Mouse (Mus musculus): ENCODE data around the gene Rfc1.
"Not testable (repeated sequence)": the region's sequence is repeated elsewhere in the genome, so short reads cannot be mapped to it uniquely, and the experiment has no call there.

Rfc1 gene

DNA sequence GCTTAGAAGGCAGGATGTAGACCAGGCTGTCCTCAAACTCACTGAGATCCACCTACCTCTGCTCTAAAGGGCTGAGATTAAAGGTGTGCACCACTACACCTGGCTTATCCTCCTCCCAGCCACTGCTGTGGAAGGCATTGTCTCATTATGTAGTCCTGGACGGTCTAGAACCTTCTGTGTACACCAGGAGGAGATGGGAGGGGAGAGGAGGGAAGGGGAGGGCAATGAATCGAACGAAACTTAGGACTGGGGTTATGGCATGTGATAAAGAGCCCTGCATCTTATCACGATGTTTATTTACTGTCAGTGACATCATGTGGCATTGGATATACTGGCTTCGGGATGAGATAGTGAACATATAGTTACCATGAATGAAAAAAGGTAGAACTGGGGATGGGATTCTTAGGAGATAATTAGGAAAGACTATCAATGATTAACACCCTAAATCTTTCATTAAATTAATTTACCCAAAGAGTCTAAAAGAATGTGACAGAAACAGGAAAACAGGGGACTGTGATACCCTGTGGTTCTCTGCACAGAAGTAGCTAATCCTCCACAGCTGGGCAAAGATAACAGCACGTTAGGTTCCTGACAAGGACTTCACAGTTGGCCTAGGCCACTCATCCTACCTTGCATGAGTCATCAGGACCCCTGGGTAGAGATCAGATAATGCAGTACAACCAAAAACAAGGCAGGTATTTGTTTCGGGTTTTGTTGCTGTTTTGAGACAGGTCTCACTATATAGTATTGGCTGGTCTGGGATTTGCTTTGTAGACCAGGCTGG lies 37.1 kb downstream of the Rfc1 start:
- DNase-seq: no peak

DNA sequence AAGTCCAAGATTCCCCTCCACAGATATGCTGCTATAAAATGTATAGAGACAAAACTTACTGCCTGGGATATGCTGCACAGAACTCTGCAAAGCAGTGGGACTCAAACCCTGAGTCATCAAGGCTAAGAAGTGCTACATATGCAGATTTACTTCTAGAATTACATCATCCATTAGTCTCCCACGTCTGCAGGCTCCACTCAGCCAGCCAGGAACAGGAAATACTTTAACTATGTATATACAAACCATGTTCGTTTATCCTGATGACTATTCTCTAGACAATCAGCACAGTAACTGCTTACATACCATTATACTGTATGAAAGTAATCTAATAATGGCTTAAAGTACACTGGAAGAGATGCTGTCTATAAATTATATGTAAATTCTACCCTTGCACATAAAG lies 41.2 kb downstream of the Rfc1 start:
- DNase-seq: no peak

DNA sequence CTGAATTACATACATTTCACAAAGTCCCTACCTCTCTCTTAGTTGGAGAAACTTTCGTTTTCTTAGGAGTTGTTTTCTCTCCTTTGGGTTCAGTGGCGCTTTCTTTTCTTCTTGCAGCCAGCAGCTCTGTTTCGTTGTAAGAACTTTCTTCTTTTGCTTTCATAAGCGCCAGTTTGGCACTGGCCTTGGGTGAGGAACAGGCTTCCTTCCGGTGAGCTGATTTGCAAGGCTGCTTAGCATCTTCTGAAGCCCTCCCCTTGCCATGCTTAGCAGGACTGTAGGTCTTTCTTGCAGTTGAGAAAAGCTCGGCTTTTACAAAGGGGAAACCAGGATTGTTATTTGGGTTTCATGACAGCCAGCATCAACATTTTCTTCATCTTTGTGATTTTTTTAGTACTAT lies 41.8 kb downstream of the Rfc1 start:
- DNase-seq: no peak

DNA sequence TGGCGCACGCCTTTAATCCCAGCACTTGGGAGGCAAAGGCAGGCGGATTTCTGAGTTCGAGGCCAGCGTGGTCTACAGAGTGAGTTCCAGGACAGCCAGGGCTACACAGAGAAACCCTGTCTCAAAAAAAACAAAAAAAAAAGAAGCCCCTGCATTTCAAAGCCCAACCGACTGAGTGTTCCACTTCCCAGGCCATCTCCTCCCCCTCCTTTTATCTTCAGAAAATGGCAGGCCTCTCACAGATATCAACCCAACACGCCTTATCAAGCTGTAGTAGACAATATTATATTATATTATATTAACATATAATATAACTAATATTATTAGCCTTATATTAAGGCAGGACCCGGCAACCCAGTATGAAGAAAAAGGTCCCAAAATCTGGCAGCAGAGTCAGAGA lies 46.5 kb downstream of the Rfc1 start:
- DNase-seq: not testable (repeated sequence)

DNA sequence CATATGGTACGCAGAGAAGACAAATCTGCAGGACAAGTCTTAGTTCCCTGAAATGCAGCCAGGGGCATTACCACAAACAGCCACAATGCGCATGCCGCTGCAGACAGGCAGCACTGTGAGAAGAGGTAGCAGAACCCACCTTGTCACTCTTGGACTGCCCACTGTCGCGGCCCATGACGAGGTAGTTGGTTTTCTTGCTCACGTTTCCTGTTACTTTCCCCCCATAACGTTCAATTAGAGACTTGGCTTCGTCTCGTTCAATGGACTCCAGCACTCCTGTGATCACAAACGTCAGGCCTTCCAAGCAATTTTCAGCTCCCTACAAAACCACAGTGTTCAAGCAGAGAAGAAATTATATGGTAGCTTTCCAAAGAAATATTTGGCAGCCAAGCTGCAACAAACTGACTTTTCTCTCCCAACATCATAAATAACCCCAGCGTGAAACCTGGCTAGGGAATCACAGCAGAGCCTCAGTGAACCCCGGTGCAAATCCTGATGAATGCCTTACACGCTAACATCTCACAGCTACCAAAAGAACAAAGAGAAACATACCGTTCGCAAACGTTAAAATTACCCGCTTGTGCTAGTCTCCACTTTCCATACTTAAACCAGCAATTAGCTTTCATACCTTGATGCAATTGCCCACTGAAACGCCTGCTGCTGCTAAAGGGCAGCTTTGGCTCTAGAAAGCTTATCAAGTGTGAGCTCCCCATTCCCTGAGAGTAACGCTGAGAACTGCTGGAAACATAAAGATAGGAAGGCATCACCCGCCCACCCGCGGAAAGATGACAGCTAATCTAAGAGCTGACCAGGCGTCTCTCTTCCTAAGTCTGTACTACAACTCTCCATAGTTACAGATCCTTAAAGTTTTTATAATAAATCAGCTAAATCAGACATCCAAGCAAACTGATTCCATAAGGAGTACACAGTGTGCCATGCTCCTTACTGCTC lies 47.4 kb downstream of the Rfc1 start:
- DNase-seq: no peak

DNA sequence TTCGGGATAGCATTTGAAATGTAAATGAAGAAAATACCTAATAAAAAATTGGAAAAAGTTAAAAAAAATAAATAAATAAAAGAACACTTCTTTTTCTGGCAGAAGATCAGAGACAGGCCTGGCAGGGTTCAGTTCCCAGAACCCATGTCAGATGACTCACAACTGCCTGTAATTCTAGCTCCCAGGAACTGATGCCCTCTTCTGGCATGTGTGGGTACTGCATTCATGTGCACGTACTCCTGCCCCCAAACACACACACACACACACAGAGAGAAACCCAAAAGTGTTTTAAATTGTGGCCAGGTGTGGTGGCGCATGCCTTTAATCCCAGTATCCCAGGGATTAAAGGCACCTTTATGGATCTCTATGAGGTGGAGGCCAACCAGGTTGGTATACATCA lies 51.3 kb downstream of the Rfc1 start:
- DNase-seq: no peak

DNA sequence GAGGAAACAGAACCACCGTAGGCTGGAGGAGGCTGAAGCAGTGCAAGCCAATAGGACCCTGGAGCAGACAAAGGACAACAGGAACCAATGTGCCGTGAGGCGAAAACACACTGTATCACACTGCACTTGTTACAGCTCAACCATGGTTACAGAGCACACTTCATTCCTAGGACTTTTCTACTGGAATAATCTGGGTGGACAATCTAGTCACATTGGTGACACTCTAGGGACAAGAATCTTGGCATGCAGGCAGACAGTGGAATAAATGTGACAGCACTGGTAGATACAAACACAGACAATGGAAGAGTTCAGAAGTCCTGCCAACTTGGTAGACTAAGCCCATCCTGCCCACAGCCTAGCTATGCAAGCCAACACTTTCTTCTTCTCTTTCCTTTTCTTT lies 54.3 kb downstream of the Rfc1 start:
- DNase-seq: no peak

DNA sequence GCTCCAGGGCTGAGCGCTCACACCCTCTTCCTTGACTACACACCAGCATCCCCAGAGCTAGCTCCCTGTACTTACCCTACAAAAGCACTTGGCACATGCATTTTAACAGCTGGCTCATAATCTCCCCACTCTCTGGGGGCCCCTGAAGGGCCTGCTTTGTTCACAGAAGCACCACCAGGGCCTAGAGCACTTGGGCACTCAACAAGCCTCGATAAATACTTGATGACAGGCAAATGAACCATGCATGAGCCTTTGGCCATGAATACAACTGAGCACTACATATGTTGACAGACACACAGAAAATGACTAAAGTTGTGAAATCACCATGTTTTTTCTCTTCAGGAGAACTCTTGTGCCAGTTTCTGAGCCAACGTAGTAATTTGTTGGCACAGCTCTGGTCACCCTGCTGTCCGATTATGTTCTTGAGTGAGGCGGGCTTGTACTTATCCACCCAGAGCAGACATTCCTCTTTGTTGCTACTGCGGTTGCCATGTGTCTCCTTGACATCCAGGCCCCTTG lies 56.3 kb downstream of the Rfc1 start:
- DNase-seq: no peak

DNA sequence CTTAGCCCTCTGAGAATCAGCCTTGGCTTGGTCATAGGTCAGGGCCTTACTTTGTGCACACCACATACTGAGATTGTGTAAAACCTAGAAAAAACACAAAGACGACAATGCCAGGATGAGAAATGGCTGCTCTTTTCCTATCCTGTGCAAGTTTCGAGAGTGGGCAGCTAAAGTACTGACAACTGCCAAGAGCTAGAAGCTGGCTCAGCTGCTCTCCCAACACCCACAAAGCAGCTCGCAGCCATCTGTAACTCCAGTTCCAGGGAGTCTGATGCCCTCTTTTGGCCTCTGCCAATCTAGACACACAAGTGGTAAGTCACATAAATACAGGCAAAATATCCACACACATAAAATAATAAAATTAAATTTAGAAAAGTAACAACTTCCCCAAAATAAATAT lies 61.5 kb downstream of the Rfc1 start:
- no peak for DNase-seq

DNA sequence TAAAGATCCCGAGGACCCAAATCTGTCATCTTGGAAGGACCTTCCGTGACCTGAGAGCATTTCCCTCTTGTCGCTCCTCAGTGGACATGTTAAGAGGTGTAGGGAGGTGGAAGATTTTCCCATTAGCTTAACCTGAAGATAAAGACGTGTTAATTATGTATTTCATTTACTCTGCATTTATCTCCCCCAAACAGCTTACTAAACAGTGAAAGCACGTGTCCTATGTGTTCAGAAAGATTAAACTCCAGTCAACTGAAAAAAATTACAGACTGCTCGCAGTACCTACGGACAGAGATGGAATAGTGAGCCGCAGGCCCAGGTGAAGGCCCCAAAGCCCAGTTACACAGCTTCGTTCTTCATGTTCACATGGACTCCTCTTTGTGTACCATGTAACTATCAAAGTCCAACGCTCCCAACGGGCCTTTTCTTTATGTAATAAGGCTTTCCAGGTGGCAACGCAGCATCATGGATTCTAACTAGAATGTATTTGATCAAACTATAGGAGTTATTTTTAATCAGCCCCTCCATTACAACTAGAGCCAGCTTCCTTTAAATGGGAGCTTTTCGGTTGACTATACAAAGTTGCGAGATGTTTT lies 77.5 kb downstream of the Rfc1 start:
- no peak for DNase-seq

DNA sequence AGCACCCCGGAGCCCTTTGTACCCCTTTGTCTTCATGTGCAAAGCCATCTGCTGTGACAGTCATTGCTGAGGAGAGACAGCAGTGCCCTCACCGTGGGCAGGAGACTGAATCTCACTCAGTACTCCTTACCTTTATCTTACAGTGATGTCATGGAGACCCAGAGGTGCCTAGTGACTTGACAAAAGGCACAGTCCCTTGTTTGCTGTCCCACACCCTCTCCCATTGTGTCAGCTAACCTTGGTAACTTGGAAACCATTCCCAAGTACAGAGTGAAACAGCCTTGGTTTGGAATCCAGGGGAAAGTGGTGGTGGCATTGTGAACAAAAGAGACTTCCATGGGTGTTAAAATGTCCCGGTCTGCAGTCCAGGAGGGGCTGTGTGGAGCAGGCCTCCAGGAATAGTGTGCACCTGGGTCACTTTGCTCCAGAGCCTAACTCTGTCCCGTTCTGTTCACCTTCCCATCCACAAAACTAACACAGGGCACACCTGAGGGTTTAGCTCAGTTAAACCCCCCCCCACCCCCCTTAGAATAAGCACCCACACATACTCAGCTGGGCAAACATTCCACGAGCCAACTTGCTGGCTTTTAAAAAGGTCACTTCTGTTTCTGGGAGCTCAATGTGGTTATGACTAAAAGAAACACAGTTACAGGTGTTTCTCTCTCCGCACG lies 85.2 kb downstream of the Rfc1 start:
- no peak for DNase-seq

DNA sequence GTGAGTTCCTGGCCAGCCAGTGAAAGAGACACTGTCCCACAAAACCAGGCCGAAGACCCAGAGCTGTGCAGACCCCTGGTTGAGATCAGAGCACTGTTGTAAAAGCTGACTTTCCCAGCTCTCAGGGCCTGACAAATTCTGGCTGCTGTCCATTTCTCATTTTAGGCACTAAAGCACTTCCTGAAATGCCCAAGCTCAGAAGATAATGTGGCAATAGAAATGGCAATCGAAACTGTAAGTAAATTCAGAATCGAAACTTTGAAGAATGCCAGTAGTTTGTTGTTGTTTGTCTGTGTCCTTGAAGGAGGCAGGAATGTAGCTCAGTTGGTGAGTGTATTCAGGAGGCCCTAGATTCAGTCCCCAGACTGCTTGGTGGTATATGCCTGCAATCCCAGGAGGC lies 88.2 kb downstream of the Rfc1 start:
- no peak for DNase-seq

DNA sequence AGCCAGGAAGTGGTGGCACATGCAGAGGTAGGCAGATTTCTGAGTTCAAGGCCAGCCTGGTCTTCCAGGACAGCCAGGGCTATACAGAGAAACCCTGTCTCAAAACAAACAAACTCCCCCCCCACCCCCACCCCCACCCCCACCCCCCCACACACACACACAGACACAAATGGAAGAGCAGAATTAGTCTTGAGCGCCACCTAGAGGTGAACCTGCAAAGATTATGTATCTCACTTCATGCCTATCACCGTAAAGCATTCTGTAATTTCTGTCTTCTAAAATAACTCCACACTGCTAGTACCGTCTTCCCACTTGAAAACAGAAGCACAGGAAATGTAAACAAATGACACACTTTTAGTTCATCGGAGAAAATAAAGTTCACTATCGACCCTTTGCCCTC lies 92.7 kb downstream of the Rfc1 start:
- DNase-seq: no peak

DNA sequence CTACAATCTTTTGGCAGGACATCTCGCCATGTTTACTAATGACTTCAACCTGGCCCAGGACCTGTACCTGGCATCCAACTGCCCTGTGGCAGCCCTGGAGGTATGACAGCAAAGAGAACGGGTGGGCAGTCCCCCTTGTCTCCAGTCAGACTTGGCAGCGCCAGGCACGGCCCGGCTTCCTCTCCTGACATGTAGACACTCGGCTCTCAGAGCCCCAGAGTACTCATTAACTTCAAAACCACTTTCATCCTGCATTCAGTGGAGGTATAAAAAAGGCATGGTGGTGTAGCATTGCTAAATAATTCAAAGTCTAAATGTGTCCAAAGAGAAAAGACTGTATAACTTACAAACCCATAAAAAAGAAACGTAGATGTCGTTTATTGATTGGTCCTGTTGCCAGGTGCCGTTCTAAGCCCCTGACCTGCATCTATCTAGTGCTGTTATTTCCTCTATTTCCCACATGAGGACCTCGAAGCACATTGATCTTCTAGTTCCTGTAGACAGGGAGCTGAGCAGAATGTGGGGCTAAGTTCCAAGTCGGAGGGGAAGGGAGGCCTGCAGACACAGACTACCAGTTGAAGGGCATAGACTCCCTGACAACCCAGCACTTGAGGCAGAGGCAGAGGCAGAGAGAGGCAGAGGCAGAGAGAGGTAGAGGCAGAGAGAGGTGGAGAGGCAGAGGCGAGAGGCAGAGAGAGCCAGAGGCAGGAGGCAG lies 104.0 kb downstream of the Rfc1 start:
- DNase-seq: no peak

DNA sequence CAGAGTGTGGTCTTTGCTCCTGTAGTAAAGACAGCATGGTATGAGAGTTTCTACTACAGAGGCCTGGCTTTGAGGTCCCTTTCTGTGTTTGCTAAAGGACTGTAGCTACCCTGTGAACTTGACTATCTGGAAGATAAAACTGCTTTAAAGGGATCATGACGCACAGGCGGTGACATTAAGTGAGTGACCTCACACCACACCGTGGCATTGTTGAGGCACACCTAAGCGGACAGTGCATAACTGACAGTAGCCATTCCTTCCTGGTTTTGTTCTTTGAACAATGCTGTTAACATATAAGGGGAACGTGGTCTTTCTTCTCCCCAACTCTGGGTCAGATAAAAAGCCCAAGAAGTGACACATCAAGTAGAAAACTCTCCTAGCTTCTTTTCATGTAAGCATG lies 111.4 kb downstream of the Rfc1 start:
- DNase-seq: no peak

DNA sequence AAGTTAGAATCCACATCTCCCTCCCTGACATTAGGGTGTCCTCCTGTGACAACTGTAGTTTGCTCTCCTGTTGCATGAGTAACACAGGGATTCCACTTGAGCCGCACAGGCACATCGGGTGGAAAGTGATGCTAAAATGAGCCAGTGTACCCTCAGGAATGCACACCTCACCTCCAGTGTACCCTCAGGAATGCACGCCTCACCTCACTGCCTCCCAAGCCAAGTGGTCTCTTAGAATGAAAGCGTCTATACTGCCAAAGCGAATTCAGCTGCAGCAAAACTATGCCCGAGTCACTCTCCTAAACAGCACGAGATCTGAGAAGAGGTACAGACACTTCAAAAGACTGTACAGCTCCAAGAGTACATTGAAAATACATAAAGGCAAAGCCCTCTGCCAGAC lies 114.4 kb downstream of the Rfc1 start:
- no peak for DNase-seq

DNA sequence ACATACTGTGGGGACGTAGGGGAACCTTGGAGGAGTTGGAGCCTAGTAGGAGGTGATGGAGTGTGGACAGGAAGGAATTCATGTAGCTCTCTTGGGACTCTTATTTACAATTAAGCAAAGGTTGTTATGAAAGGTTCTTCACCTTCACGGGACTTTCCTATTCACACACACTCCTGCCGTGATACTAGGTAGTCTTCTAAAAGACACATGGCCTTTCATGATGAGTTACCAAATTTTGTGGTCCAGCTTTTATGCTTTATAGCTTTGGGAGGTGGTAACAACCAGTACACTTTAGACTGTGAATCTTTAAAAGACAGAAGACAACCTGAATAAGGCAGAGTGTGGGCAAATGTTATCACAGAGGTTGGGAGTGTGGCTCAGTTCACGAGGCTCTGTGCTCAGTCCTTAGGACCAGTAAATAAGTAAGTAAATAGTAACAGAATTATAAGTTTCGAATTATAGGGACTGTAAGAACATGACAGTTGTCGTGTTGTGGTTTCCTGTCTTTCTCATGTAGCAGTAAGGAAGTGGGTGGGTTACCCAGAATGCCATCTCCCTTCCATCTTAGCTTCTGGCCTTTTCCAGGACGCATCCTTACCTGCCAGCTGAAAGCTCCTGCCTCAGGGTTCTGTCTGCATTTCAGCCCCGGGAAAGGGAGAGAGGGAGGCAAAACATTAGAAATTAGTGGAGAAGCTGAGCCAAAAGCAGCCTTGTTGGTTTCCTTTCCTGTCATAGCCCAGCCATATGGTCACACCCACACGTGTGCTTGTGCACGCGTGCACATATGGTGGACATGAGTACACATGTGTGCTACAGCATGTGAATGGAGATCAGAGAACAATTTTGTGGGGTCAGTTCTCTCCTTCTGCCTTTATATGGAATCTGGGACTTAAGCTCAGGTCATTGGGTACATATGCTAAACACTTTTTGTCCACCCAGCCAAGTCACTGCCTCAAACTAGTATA lies 117.9 kb downstream of the Rfc1 start:
- no peak for DNase-seq

DNA sequence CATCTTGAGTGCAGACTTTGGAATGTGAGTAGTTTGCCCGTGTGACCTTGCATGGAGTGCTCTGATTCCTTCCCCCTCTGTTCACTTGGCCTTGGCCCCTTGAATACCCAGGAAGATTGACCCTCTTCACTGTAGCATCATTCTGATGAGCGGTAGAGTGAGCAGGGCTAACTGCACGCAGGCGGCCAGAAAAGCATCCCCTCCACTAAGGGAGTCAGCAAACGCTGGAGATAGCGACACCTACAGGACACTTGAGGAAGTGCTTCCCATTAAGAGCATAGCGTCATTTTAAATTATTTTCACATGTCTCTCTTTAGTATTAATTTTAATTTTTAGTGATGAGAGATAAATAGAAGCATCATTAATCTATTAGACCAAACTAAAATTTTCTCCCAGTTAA lies 122.1 kb downstream of the Rfc1 start:
- DNase-seq: no peak

Data from thymus, adult 18-20 months (tissue).